Mouse (Mus musculus) limb, embryonic 14.5 days (tissue): ENCODE data around the gene Tnr. TPM values are rescaled to one million over a fixed set of nuclear protein-coding genes. Genes with fewer than 3 reads are reported as not detected.

Experiments used
- ATAC-seq: fragments of 200-750 bp; cut with Nextera tagmentation; 2 replicates; pipeline ENCODE4 v1.8.0; 2017; ENCODE audit warnings: low read depth, moderate number of reproducible peaks, moderate TSS enrichment; ENCODE audit not compliant: low FRiP score
- DNase-seq: peaks from one replicate; pipeline ENCODE4 v3.0.0-alpha.2; 2015; ENCODE audit warnings: low spot score
- H3K27ac ChIP-seq: fragments of 300-500 bp; sonication (generic); replicated peaks from 2 replicates; pipeline ENCODE4 v1.5.1; 2014; ENCODE audit warnings: low read depth, mild to moderate bottlenecking, low read length, moderate library complexity, mixed read lengths
- H3K27me3 ChIP-seq: fragments of 300-500 bp; sonication (generic); 2 replicates; pipeline ENCODE4 v1.6.1; 2014; ENCODE audit warnings: low read length, mixed read lengths; ENCODE audit not compliant: control insufficient read depth, insufficient read depth
- H3K36me3 ChIP-seq: fragments of 300-500 bp; sonication (generic); 2 replicates; pipeline ENCODE4 v1.6.1; 2014; ENCODE audit warnings: mild to moderate bottlenecking, low read length, moderate library complexity, mixed read lengths; ENCODE audit not compliant: control insufficient read depth, insufficient read depth
- H3K4me1 ChIP-seq: fragments of 300-500 bp; sonication (generic); 2 replicates; pipeline ENCODE4 v1.6.1; 2014; ENCODE audit warnings: antibody characterized with exemption, low read length, mixed read lengths; ENCODE audit not compliant: control insufficient read depth, insufficient read depth
- H3K4me2 ChIP-seq: fragments of 300-500 bp; sonication (generic); replicated peaks from 2 replicates; pipeline ENCODE4 v1.6.1; 2014; ENCODE audit warnings: low read depth, mild to moderate bottlenecking, low read length, moderate library complexity; ENCODE audit not compliant: severe bottlenecking
- H3K4me3 ChIP-seq: fragments of 300-500 bp; sonication (generic); replicated peaks from 2 replicates; pipeline ENCODE4 v1.5.1; 2014; ENCODE audit warnings: low read length
- H3K9ac ChIP-seq: fragments of 300-500 bp; sonication (generic); 2 replicates; pipeline ENCODE4 v1.6.1; 2014; ENCODE audit warnings: mild to moderate bottlenecking, low read depth, low read length, moderate library complexity; ENCODE audit not compliant: severe bottlenecking
- H3K9me3 ChIP-seq: fragments of 300-500 bp; sonication (generic); 2 replicates; pipeline ENCODE4 v1.6.1; 2016; ENCODE audit warnings: low read length; ENCODE audit not compliant: control insufficient read depth
- POLR2A ChIP-seq: fragments of 200-500 bp; IDR thresholded peaks from 2 replicates; pipeline ENCODE4 v1.8.0; 2012; ENCODE audit warnings: inconsistent platforms, mild to moderate bottlenecking, moderate library complexity, borderline replicate concordance; ENCODE audit not compliant: insufficient read depth, insufficient read length; ENCODE audit errors: extremely low read depth
- WGBS: fragments of 180-500 bp; shearing (Covaris S2); extraction: QIAGEN DNeasy Blood & Tissue Kit; methylation state at CpG from one replicate; pipeline ENCODE4 v1.1.7; 2014; 5-methylcytosine and 5-hydroxymethylcytosine counted together
- polyA plus RNA-seq, 2 experiments: library from polyadenylated mRNA; depleted of rRNA in 1 of 2; stranded (reverse) in 1 of 2; unstranded in 1 of 2; fragments of >200 nt; fragmentation: Nextera tagmentation in 1 of 2; extraction: Ambion mirVana in 1 of 2; gene quantifications; 2 replicates each; pipeline versions ENCODE4 v1.2.1 to v1.2.3; 2012 to 2014

Gene Tnr
- polyA plus RNA-seq, 2 experiments = 0.03 to 0.15 TPM

DNA sequence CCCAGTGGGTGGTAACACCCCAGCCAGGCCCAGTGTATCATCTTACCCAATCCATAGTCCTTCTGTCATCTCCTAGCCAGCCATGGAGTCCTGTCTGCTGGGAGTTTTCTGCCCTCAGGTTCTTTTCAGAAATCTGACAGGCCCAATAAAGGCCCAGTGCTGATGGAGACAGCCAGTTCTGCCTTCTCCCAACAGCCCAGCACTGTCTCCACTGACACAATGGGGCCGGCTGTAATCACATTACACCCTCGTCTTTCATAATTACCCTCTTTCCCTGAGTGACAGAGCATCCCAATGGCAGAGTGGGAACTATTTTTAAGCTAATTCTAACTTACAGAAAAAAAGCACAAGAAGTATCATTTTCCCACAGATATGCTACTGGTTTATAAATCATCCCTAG is 316.8 kb downstream of the Tnr start:
- H3K4me1 ChIP-seq = no peaks in the 10 kb centered on the region

DNA sequence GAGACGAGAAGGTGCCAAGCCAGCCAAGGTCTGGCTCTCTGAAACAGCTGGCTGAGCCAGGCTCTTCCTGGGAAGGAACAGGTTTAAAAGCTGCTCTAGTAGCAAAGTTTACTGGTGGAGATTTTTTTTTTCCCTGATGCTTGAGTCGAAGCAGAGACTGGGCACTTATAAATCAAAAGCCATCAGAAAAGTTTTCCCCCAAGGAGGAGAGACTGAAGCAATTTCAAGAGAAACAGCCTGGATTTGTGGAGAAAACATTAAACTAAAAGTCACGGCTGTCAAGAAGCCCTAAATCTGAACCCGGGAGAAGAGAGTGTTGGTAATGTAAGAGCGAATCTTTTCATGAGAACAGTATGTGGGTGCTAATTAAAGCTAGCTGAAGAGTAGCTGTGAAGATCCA is 319.3 kb downstream of the Tnr start:
- H3K4me2 ChIP-seq = no peak overlapping the region
- 44% methylated on average over 5 of the region's 5 CpGs for WGBS
- no peaks in the 10 kb centered on the region for H3K9me3 ChIP-seq
- no peaks in the 10 kb centered on the region for H3K36me3 ChIP-seq
- H3K27me3 ChIP-seq = no peaks in the 10 kb centered on the region
- H3K27ac ChIP-seq = no peak overlapping the region
- H3K4me3 ChIP-seq = no peak overlapping the region
- H3K4me1 ChIP-seq = no peaks in the 10 kb centered on the region
- DNase-seq (no peak), ATAC-seq (no peak)
- H3K9ac ChIP-seq = no peak overlapping the region
- no peak for TF ChIP-seq POLR2A

More for the DNA sequence above, 316.8 kb downstream of the Tnr start:
- H3K27ac ChIP-seq = no peak overlapping the region
- no peak overlapping the region for H3K4me3 ChIP-seq
- TF ChIP-seq POLR2A = no peak
- no peak overlapping the region for H3K9ac ChIP-seq
- H3K4me2 ChIP-seq = no peak overlapping the region
- no peaks in the 10 kb centered on the region for H3K9me3 ChIP-seq
- ATAC-seq (no peak), DNase-seq (no peak)
- WGBS = 33% methylated on average over 2 of the region's 2 CpGs
- no peaks in the 10 kb centered on the region for H3K36me3 ChIP-seq
- H3K27me3 ChIP-seq = no peaks in the 10 kb centered on the region

DNA sequence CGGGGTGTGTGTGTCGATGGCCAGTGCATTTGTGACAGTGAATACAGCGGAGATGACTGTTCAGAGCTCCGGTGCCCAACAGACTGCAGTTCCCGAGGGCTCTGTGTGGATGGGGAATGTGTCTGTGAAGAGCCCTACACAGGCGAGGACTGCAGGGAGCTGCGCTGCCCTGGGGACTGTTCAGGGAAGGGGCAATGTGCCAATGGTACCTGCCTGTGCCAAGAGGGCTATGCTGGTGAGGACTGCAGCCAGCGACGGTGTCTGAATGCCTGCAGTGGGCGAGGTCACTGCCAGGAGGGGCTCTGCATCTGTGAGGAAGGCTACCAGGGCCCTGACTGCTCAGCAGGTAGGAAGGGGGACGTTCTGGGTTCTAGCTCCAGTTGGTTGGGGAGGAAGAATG is 328.5 kb downstream of the Tnr start:
- Histone ChIP-seq H3K9me3 (0 out of 2 replicates have a peak, but pooled peaks cover 3% of the 10 kb centered on the region), H3K4me3 (no peak overlapping the region), H3K36me3 (no peaks in the 10 kb centered on the region), H3K9ac (no peak overlapping the region), H3K4me1 (no peaks in the 10 kb centered on the region), H3K4me2 (no peak overlapping the region), H3K27me3 (no peaks in the 10 kb centered on the region), H3K27ac (no peak overlapping the region)
- ATAC-seq = no peak
- WGBS = 82% methylated on average over 11 of the region's 11 CpGs
- TF ChIP-seq POLR2A = no peak
- DNase-seq = no peak

DNA sequence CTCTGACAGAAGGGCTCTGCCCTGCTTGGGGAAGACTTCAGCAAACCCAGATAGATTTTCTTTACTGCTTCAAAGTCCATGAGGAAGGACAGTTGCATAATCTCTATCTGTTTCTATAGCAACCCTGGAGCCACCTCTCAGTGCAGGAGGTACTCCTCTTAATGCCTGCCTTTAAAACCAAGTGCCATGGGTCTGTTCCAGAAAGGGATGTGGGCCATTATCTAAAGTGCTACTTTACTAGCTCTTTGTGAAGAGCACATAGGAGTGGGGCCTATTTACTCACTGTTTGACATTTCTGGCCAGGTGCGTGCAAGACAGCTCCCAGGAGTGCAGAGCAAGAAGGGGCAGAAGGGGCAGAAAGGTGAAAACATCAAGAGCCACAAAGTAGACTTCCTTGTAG is 330.7 kb downstream of the Tnr start:
- no peak overlapping the region for H3K9ac ChIP-seq
- no peaks in the 10 kb centered on the region for H3K27me3 ChIP-seq
- H3K36me3 ChIP-seq = no peaks in the 10 kb centered on the region
- H3K27ac ChIP-seq = no peak overlapping the region
- TF ChIP-seq POLR2A = no peak
- no peak overlapping the region for H3K4me2 ChIP-seq
- 0 out of 2 replicates have a peak, but pooled peaks cover 1% of the 10 kb centered on the region for H3K9me3 ChIP-seq
- DNase-seq (no peak), ATAC-seq (no peak)
- WGBS = 92% methylated on average over 1 of the region's 1 CpGs
- H3K4me1 ChIP-seq = no peaks in the 10 kb centered on the region; the same call in 1 of the 2 replicates
- no peak overlapping the region for H3K4me3 ChIP-seq

DNA sequence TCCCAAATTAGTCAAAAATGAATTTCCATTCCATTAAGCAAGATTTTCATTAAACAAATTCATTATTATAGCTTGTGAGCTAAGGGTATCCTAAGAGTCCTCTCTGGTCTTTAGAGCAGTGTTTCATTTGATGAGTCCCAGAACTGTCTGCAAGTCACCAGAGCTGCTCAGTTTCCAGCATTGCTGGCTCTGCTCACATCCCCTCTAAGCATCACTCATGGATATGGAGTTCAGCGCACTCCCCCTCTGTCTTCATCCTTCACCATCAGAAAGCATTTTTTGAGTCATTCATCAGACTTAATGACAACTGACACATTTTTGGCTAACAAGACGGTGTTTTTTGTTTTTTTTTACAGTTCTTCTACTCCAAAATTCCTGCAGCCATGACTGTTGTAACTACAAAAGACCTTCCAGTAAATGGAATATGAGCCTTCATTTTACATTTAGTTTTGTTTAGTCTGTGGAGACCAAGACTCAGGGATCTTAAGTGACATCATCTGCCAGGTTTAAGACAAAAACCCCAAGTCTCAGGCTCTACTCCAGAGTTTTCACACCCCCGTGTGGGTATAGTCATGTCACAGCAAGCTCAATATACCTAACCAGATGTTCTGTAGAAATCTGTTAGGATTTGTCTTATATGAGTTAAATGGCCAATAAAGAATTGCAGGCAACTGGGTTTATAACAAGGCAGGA is 338.4 kb downstream of the Tnr start:
- no peaks in the 10 kb centered on the region for H3K27me3 ChIP-seq
- no peak overlapping the region for H3K27ac ChIP-seq
- H3K36me3 ChIP-seq = no peaks in the 10 kb centered on the region
- H3K4me2 ChIP-seq = no peak overlapping the region
- no peak overlapping the region for H3K9ac ChIP-seq
- no peak overlapping the region for H3K4me3 ChIP-seq
- 48% methylated on average over 3 of the region's 3 CpGs for WGBS
- no peak for TF ChIP-seq POLR2A
- peak; percentile 16 for DNase-seq
- H3K9me3 ChIP-seq = no peaks in the 10 kb centered on the region
- no peak; the same call in 1 of the 2 replicates for ATAC-seq
- no peaks in the 10 kb centered on the region; the same call in 1 of the 2 replicates for H3K4me1 ChIP-seq
